Mouse (Mus musculus) common myeloid progenitor, adult 5-6 weeks (primary cell): ENCODE measurements around the gene Fbxl20. TPM values are rescaled to one million over a fixed set of nuclear protein-coding genes. Genes with fewer than 3 reads are reported as not detected.

Source experiments
- ATAC-seq: replicated peaks from 2 replicates; pipeline ENCODE4 v1.8.0; 2016; ENCODE audit warnings: low read depth, mild to moderate bottlenecking, moderate TSS enrichment, inconsistent platforms; ENCODE audit not compliant: poor library complexity, severe bottlenecking
- total RNA-seq: library from RNA; stranded (forward); fragments of 200-1000, 187-1606 nt; gene quantifications from 2 replicates; pipeline ENCODE4 v1.2.3, GENCODE M21; 2017

Fbxl20 gene
- total RNA-seq, 1 experiment from 2014 or later: 13.2 TPM

- peak; percentile 41; the same call in 1 of the 2 replicates for ATAC-seq
Measured at GRCm38 (mm10) chr11:98051611-98052128, 98.5 kb downstream of the Fbxl20 start.

- no peak for ATAC-seq
Measured at GRCm38 (mm10) chr11:98050940-98051339, 99.3 kb downstream of the Fbxl20 start.

GRCm38 (mm10) chr11:98050520-98050815, 99.7 kb downstream of the Fbxl20 start:
- no peak for ATAC-seq

GRCm38 (mm10) chr11:98049672-98050519, 100.3 kb downstream of the Fbxl20 start:
- ATAC-seq: peak; percentile 35; the same call in 1 of the 2 replicates

GRCm38 (mm10) chr11:98047745-98048144, 102.5 kb downstream of the Fbxl20 start:
- no peak for ATAC-seq

- no peak for ATAC-seq
Measured at GRCm38 (mm10) chr11:98046466-98046865, 103.7 kb downstream of the Fbxl20 start.

- ATAC-seq: no peak
Measured at GRCm38 (mm10) chr11:98045596-98045995, 104.6 kb downstream of the Fbxl20 start.

GRCm38 (mm10) chr11:98044074-98044473, 106.1 kb downstream of the Fbxl20 start:
- ATAC-seq: no peak

GRCm38 (mm10) chr11:98042741-98043140, 107.5 kb downstream of the Fbxl20 start:
- ATAC-seq: no peak

- ATAC-seq: no peak
Measured at GRCm38 (mm10) chr11:98040975-98041374, 109.2 kb downstream of the Fbxl20 start.

- ATAC-seq: no peak
Measured at GRCm38 (mm10) chr11:98037871-98038270, 112.3 kb downstream of the Fbxl20 start.

GRCm38 (mm10) chr11:98035977-98036377, 114.2 kb downstream of the Fbxl20 start:
- ATAC-seq: peak; percentile 30

GRCm38 (mm10) chr11:98034840-98035239, 115.4 kb downstream of the Fbxl20 start:
- ATAC-seq: no peak

- ATAC-seq: no peak
Measured at GRCm38 (mm10) chr11:98034061-98034460, 116.1 kb downstream of the Fbxl20 start.

Other genes starting within 250 kb of the Fbxl20 start
- 1.2 and 3.3 TPM in 2 replicates for gene Plxdc1, start 164.0 kb downstream of the Fbxl20 start, total RNA-seq
- 1.2 and 2.2 TPM in 2 replicates for gene Arl5c, start 154.2 kb downstream of the Fbxl20 start, total RNA-seq
- gene Cacnb1, start 127.4 kb downstream of the Fbxl20 start, total RNA-seq: not detected in 2 replicates
- 1,577 and 1,620 TPM in 2 replicates for gene Rpl19, start 123.7 kb downstream of the Fbxl20 start, total RNA-seq
- not detected in 2 replicates for gene Stac2, start 96.9 kb downstream of the Fbxl20 start, total RNA-seq
- gene Med1, start 42.9 kb upstream of the Fbxl20 start, total RNA-seq: 53.2 and 58.4 TPM in 2 replicates
- gene Cdk12, start 52.7 kb upstream of the Fbxl20 start, total RNA-seq: 59.3 and 67.3 TPM in 2 replicates
- not detected in 2 replicates for gene Neurod2, start 179.2 kb upstream of the Fbxl20 start, total RNA-seq
- gene Ppp1r1b, start 198.0 kb upstream of the Fbxl20 start, total RNA-seq: not detected in 2 replicates
- 10.2 and 14.2 TPM in 2 replicates for gene Stard3, start 208.0 kb upstream of the Fbxl20 start, total RNA-seq
- not detected in 2 replicates for gene Tcap, start 233.4 kb upstream of the Fbxl20 start, total RNA-seq
- gene Pnmt, start 236.0 kb upstream of the Fbxl20 start, total RNA-seq: not detected in 2 replicates